Mouse (Mus musculus): ENCODE results near the gene Snrpf. TPM values are rescaled to one million over a fixed set of nuclear protein-coding genes. Genes with fewer than 3 reads are reported as not detected.
"Not testable (repeated sequence)": the region's sequence is repeated elsewhere in the genome, so short reads cannot be mapped to it uniquely, and the experiment has no call there.

Gene Snrpf
- polyA plus RNA-seq, 1 experiment from 2014 or later, result 151 TPM

GRCm38 (mm10) chr10:93568671-93569070 lies 20.8 kb downstream of the Snrpf start:
- 86% methylated on average over 6 of the region's 6 CpGs for WGBS
- H3K4me3 ChIP-seq (ENCODE audit: low read depth, low read length), result no peak overlapping the region

DNA sequence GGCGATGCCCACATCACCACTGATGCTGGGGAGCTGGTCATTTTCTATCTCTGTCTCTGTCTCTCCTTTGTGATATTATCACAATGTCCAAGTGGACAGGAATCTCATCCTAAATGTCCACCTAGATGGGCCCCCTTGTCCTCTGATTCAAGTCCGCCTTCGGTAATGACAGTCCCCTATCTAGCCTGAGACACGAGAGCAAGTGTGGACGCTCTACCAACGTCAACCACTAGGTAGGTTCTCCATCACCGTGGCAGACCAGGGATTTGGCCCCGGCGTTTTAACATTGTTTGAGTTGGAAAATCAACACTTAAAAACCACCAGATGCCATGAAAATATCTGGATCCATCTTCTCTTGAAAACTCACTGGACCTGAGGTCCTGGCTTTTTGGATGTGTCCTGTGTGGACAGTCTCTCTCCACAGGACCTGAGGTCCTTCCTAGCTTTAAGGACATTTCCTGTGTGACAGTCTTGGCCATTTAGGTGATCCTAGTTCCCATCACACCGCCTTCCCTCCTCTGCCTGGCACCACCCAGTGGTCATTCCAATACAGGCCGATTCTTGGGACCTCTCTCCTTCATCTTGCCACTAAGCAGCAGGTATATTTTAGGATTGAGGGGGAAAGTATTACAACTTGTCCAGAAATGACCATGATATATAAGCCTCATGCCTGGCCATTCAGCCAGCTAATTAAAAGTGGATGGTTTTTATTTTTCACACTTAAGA lies 21.5 kb downstream of the Snrpf start:
- Histone ChIP-seq H3K9me3 (ENCODE audit: control insufficient read depth, low read length) (no peaks in the 10 kb centered on the region), H3K4me3 (ENCODE audit: low read depth, low read length) (no peak overlapping the region), H3K4me1 (replicated peaks; ENCODE audit: control insufficient read depth, insufficient read depth, low read length) (no peaks in the 10 kb centered on the region), H3K27me3 (replicated peaks; ENCODE audit: control insufficient read depth, insufficient read depth, low read length) (no peaks in the 10 kb centered on the region), H3K36me3 (ENCODE audit: control insufficient read depth, insufficient read depth, low read length) (no peaks in the 10 kb centered on the region), H3K9ac (ENCODE audit: low read length) (no peak overlapping the region), H3K27ac (ENCODE audit: low read depth) (no peak overlapping the region), H3K4me2 (ENCODE audit: low read length) (no peak overlapping the region)
- DNase-seq (ENCODE audit: low spot score) (no peak), ATAC-seq (replicated peaks; ENCODE audit: low FRiP score, low TSS enrichment, low read depth) (no peak)
- 85% methylated on average over 11 of the region's 11 CpGs for WGBS

More at GRCm38 (mm10) chr10:93568671-93569070, 20.8 kb downstream of the Snrpf start:
- no peaks in the 10 kb centered on the region for H3K27me3 ChIP-seq (replicated peaks; ENCODE audit: control insufficient read depth, insufficient read depth, low read length)
- DNase-seq (ENCODE audit: low spot score), result no peak
- no peak overlapping the region for H3K4me2 ChIP-seq (ENCODE audit: low read length)
- H3K27ac ChIP-seq (ENCODE audit: low read depth), result no peak overlapping the region
- H3K9ac ChIP-seq (ENCODE audit: low read length), result no peak overlapping the region
- H3K36me3 ChIP-seq (ENCODE audit: control insufficient read depth, insufficient read depth, low read length), result no peaks in the 10 kb centered on the region
- no peaks in the 10 kb centered on the region for H3K9me3 ChIP-seq (ENCODE audit: control insufficient read depth, low read length)
- H3K4me1 ChIP-seq (replicated peaks; ENCODE audit: control insufficient read depth, insufficient read depth, low read length), result no peaks in the 10 kb centered on the region
- no peak for ATAC-seq (replicated peaks; ENCODE audit: low FRiP score, low TSS enrichment, low read depth)

DNA sequence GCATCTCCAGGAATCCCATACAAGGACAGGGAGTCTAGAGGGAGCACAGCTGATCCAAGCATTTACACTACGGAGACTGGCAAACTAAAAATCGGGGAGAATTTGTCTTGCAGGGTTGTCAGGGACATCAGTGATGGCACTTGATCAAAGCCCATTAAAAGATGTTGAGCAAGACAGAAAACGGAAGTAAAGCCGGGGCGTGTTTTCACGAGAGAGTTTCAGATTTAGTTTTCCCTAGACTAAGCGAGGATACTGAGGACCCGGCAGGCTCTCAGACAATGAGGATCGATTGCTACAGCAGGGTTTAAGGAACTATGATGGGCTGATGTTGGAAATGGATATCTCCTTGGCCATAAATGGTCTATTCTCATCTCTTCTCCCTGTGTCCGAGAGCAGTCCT lies 22.4 kb downstream of the Snrpf start:
- H3K27ac ChIP-seq (ENCODE audit: low read depth), result no peak overlapping the region
- no peaks in the 10 kb centered on the region for H3K36me3 ChIP-seq (ENCODE audit: control insufficient read depth, insufficient read depth, low read length)
- no peak for ATAC-seq (replicated peaks; ENCODE audit: low FRiP score, low TSS enrichment, low read depth)
- no peak overlapping the region for H3K4me2 ChIP-seq (ENCODE audit: low read length)
- 85% methylated on average over 10 of the region's 10 CpGs for WGBS
- no peaks in the 10 kb centered on the region for H3K9me3 ChIP-seq (ENCODE audit: control insufficient read depth, low read length)
- no peak overlapping the region for H3K4me3 ChIP-seq (ENCODE audit: low read depth, low read length)
- H3K27me3 ChIP-seq (replicated peaks; ENCODE audit: control insufficient read depth, insufficient read depth, low read length), result no peaks in the 10 kb centered on the region
- H3K9ac ChIP-seq (ENCODE audit: low read length), result no peak overlapping the region
- no peaks in the 10 kb centered on the region for H3K4me1 ChIP-seq (replicated peaks; ENCODE audit: control insufficient read depth, insufficient read depth, low read length)
- DNase-seq (ENCODE audit: low spot score), result no peak

DNA sequence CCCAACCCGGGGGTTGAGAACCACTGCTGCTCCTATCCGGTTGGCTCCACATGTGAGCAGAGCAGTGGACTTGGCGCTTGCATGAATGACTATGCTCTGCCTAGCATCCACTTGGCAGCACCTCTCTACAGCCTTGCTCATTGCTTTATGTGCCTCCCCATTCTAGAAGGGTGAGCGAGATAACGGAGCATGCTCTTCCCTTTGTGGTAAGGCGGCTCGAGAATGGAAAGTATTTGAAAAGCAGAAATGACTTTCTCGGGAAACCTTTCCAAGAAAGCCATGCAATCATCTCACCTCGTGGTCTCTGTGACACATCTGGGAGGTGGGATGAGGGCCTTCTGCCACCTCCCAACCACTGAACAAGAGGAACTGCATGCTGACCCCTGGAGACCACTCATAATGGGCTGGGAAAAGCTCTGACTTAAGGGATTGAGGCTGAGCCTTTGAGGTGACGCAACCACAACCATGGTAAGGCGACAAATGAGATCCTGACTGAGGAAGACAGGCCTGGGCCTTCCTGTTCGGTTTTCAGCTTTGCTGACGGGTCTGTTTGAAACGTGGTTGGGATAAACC lies 24.9 kb downstream of the Snrpf start:
- H3K9me3 ChIP-seq (ENCODE audit: control insufficient read depth, low read length), result no peaks in the 10 kb centered on the region
- H3K4me2 ChIP-seq (ENCODE audit: low read length), result no peak overlapping the region
- DNase-seq (ENCODE audit: low spot score) (no peak), ATAC-seq (replicated peaks; ENCODE audit: low FRiP score, low TSS enrichment, low read depth) (no peak)
- no peak overlapping the region for H3K9ac ChIP-seq (ENCODE audit: low read length)
- H3K27me3 ChIP-seq (replicated peaks; ENCODE audit: control insufficient read depth, insufficient read depth, low read length), result no peaks in the 10 kb centered on the region
- 85% methylated on average over 14 of the region's 14 CpGs for WGBS
- H3K36me3 ChIP-seq (ENCODE audit: control insufficient read depth, insufficient read depth, low read length), result no peaks in the 10 kb centered on the region
- no peak overlapping the region for H3K27ac ChIP-seq (ENCODE audit: low read depth)
- no peak overlapping the region for H3K4me3 ChIP-seq (ENCODE audit: low read depth, low read length)
- H3K4me1 ChIP-seq (replicated peaks; ENCODE audit: control insufficient read depth, insufficient read depth, low read length), result no peaks in the 10 kb centered on the region

GRCm38 (mm10) chr10:93559786-93560185 lies 29.7 kb downstream of the Snrpf start:
- H3K36me3 ChIP-seq (ENCODE audit: control insufficient read depth, insufficient read depth, low read length), result no peaks in the 10 kb centered on the region
- H3K9ac ChIP-seq (ENCODE audit: low read length), result no peak overlapping the region
- H3K27ac ChIP-seq (ENCODE audit: low read depth), result no peak overlapping the region
- no peaks in the 10 kb centered on the region for H3K9me3 ChIP-seq (ENCODE audit: control insufficient read depth, low read length)
- no peaks in the 10 kb centered on the region for H3K27me3 ChIP-seq (replicated peaks; ENCODE audit: control insufficient read depth, insufficient read depth, low read length)
- H3K4me1 ChIP-seq (replicated peaks; ENCODE audit: control insufficient read depth, insufficient read depth, low read length), result no peaks in the 10 kb centered on the region
- no peak overlapping the region for H3K4me3 ChIP-seq (ENCODE audit: low read depth, low read length)
- no peak for DNase-seq (ENCODE audit: low spot score)
- ATAC-seq (replicated peaks; ENCODE audit: low FRiP score, low TSS enrichment, low read depth), result peak; percentile 43; the same call in 1 of the 2 replicates
- no peak overlapping the region for H3K4me2 ChIP-seq (ENCODE audit: low read length)
- 48% methylated on average over 9 of the region's 9 CpGs for WGBS

DNA sequence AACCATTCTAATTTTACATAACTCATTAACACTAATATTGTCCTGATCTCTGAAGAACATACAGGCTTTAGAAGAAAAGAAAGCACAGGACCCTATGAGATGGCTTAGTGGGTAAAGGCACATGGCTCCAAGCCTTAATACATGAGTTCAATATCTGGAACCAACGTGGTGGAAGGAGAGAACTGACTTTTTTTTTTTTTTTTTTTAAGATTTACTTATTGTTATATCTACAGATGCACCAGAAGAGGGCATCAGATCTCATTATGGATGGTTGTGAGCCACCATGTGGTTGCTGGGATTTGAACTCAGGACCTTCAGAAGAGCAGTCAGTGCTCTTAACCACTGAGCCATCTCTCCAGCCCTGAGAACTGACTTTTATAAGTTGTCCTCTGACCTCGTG lies 31.5 kb downstream of the Snrpf start:
- not testable (repeated sequence) for H3K4me2 ChIP-seq (ENCODE audit: low read length); H3K9me3 ChIP-seq (ENCODE audit: control insufficient read depth, low read length); H3K4me3 ChIP-seq (ENCODE audit: low read depth, low read length); H3K36me3 ChIP-seq (ENCODE audit: control insufficient read depth, insufficient read depth, low read length); H3K9ac ChIP-seq (ENCODE audit: low read length); ATAC-seq (replicated peaks; ENCODE audit: low FRiP score, low TSS enrichment, low read depth); DNase-seq (ENCODE audit: low spot score); H3K4me1 ChIP-seq (replicated peaks; ENCODE audit: control insufficient read depth, insufficient read depth, low read length); H3K27me3 ChIP-seq (replicated peaks; ENCODE audit: control insufficient read depth, insufficient read depth, low read length); H3K27ac ChIP-seq (ENCODE audit: low read depth)
- 85% methylated on average over 2 of the region's 2 CpGs for WGBS

- Histone ChIP-seq H3K9ac (ENCODE audit: low read length) (no peak overlapping the region), H3K4me2 (ENCODE audit: low read length) (no peak overlapping the region), H3K27me3 (replicated peaks; ENCODE audit: control insufficient read depth, insufficient read depth, low read length) (no peaks in the 10 kb centered on the region), H3K27ac (ENCODE audit: low read depth) (no peak overlapping the region), H3K9me3 (ENCODE audit: control insufficient read depth, low read length) (no peaks in the 10 kb centered on the region), H3K36me3 (ENCODE audit: control insufficient read depth, insufficient read depth, low read length) (no peaks in the 10 kb centered on the region), H3K4me3 (ENCODE audit: low read depth, low read length) (no peak overlapping the region), H3K4me1 (replicated peaks; ENCODE audit: control insufficient read depth, insufficient read depth, low read length) (no peaks in the 10 kb centered on the region)
- 79% methylated on average over 8 of the region's 8 CpGs for WGBS
- no peak for ATAC-seq (replicated peaks; ENCODE audit: low FRiP score, low TSS enrichment, low read depth)
- DNase-seq (ENCODE audit: low spot score), result no peak
Observed at GRCm38 (mm10) chr10:93552596-93552995, 36.9 kb downstream of the Snrpf start.

GRCm38 (mm10) chr10:93549821-93550220 lies 39.7 kb downstream of the Snrpf start:
- ATAC-seq (replicated peaks; ENCODE audit: low FRiP score, low TSS enrichment, low read depth), result no peak
- Histone ChIP-seq H3K9me3 (ENCODE audit: control insufficient read depth, low read length) (no peaks in the 10 kb centered on the region), H3K36me3 (ENCODE audit: control insufficient read depth, insufficient read depth, low read length) (no peaks in the 10 kb centered on the region), H3K27ac (ENCODE audit: low read depth) (no peak overlapping the region), H3K4me3 (ENCODE audit: low read depth, low read length) (no peak overlapping the region), H3K27me3 (replicated peaks; ENCODE audit: control insufficient read depth, insufficient read depth, low read length) (no peaks in the 10 kb centered on the region), H3K4me1 (replicated peaks; ENCODE audit: control insufficient read depth, insufficient read depth, low read length) (no peaks in the 10 kb centered on the region), H3K4me2 (ENCODE audit: low read length) (no peak overlapping the region), H3K9ac (ENCODE audit: low read length) (no peak overlapping the region)
- no peak for DNase-seq (ENCODE audit: low spot score)
- WGBS, result 46% methylated on average over 10 of the region's 10 CpGs

DNA sequence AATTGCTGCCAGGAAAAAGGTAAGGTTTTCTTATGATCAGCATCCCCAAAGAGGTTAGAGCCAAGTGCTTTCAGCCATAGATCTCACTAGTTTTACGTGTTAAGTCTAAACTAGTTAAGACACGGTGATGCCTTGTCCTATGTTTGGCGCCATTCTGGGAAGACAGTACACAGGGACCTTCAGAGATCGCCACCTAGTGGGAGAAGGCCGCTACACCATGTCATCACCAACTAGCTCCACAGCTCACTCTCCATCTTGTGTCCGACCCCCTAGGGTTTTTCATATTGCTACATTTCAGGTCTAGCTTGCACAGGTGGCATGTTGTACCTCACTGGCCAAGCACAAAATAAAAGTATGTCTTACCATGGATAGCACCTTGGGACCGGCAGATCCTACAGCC lies 40.5 kb downstream of the Snrpf start:
- no peaks in the 10 kb centered on the region for H3K9me3 ChIP-seq (ENCODE audit: control insufficient read depth, low read length)
- 0 out of 2 replicates have a peak, but pooled peaks have one; percentile 60 for ATAC-seq (replicated peaks; ENCODE audit: low FRiP score, low TSS enrichment, low read depth)
- H3K4me3 ChIP-seq (ENCODE audit: low read depth, low read length), result no peak overlapping the region
- no peaks in the 10 kb centered on the region for H3K27me3 ChIP-seq (replicated peaks; ENCODE audit: control insufficient read depth, insufficient read depth, low read length)
- no peak overlapping the region for H3K9ac ChIP-seq (ENCODE audit: low read length)
- H3K36me3 ChIP-seq (ENCODE audit: control insufficient read depth, insufficient read depth, low read length), result no peaks in the 10 kb centered on the region
- WGBS, result 17% methylated on average over 7 of the region's 7 CpGs
- H3K27ac ChIP-seq (ENCODE audit: low read depth), result no peak overlapping the region
- H3K4me1 ChIP-seq (replicated peaks; ENCODE audit: control insufficient read depth, insufficient read depth, low read length), result no peaks in the 10 kb centered on the region
- DNase-seq (ENCODE audit: low spot score), result peak; percentile 86
- no peak overlapping the region for H3K4me2 ChIP-seq (ENCODE audit: low read length)

Data from intestine, embryonic 14.5 days (tissue).